Mouse (Mus musculus): ENCODE results near the gene 2810408A11Rik. TPM values are rescaled to one million over a fixed set of nuclear protein-coding genes. Genes with fewer than 3 reads are reported as not detected.
A peak's percentile ranks its signal among the peaks of the same experiment; 100 is the strongest.

The 2810408A11Rik gene
- polyA plus RNA-seq (2014; fragmentation: Nextera tagmentation; extraction: Ambion mirVana): 4.5 and 5.1 TPM in 2 replicates

GRCm38 (mm10) chr11:69900471-69901405, at the start of gene 2810408A11Rik, which contains the start of gene Neurl4:
Gene 2810408A11Rik, minus strand, starts transcription at chr11:69900987.
Gene Neurl4, plus strand, starts transcription at chr11:69901072.
- no peaks in the 10 kb centered on the region for H3K9me3 ChIP-seq (ENCODE audit: control insufficient read depth, low read length)
- H3K4me1 ChIP-seq (ENCODE audit: control insufficient read depth in 2 of 2, insufficient read depth in 2 of 2, low read length in 2 of 2): peaks cover 14 to 27% of the 10 kb centered on the region in 2 experiments
- peak within 1 kb of the TSS; percentile 99 for H3K4me2 ChIP-seq (ENCODE audit: low read length)
- H3K9ac ChIP-seq (ENCODE audit: low read length): peak within 1 kb of the TSS; percentile 94
- peak within 1 kb of the TSS; percentile 71 to 85 for H3K4me3 ChIP-seq (ENCODE audit: control insufficient read depth in 1 of 2, insufficient read depth in 1 of 2, low read depth in 1 of 2, low read length in 2 of 2)
- peak within 1 kb of the TSS; percentile 94 to 99 for H3K27ac ChIP-seq (replicated peaks in 1 of 2; ENCODE audit: control insufficient read depth in 1 of 2, insufficient read depth in 1 of 2, low read depth in 2 of 2, low read length in 2 of 2)
- H3K27me3 ChIP-seq (ENCODE audit: control insufficient read depth, insufficient read depth, low read length): no peaks in the 10 kb centered on the region
- peaks cover 29% of the 10 kb centered on the region for H3K36me3 ChIP-seq (ENCODE audit: control insufficient read depth, insufficient read depth, low read length)
- ATAC-seq (ENCODE audit: insufficient number of reproducible peaks, insufficient read depth, low FRiP score, low read depth): peak; percentile 86
- under 1% methylated on average over 38 of the region's 38 CpGs for WGBS

- H3K27ac ChIP-seq (replicated peaks in 1 of 2; ENCODE audit: control insufficient read depth in 1 of 2, insufficient read depth in 1 of 2, low read depth in 2 of 2, low read length in 2 of 2): peak overlapping the region; percentile 73 to 96
- peak overlapping the region; percentile 63 to 73 for H3K4me3 ChIP-seq (ENCODE audit: control insufficient read depth in 1 of 2, insufficient read depth in 1 of 2, low read depth in 1 of 2, low read length in 2 of 2)
- no peaks in the 10 kb centered on the region for H3K9me3 ChIP-seq (ENCODE audit: control insufficient read depth, low read length)
- WGBS: under 1% methylated on average over 14 of the region's 14 CpGs
- ATAC-seq (ENCODE audit: insufficient number of reproducible peaks, insufficient read depth, low FRiP score, low read depth): no peak
- peak overlapping the region; percentile 83 for H3K4me2 ChIP-seq (ENCODE audit: low read length)
- H3K4me1 ChIP-seq (ENCODE audit: control insufficient read depth in 2 of 2, insufficient read depth in 2 of 2, low read length in 2 of 2): peaks cover 9 to 20% of the 10 kb centered on the region in 2 experiments
- no peaks in the 10 kb centered on the region; the same call in 1 of the 2 replicates for H3K27me3 ChIP-seq (ENCODE audit: control insufficient read depth, insufficient read depth, low read length)
- H3K36me3 ChIP-seq (ENCODE audit: control insufficient read depth, insufficient read depth, low read length): peaks cover 28% of the 10 kb centered on the region
- H3K9ac ChIP-seq (ENCODE audit: low read length): peak overlapping the region; percentile 75
These were observed 48.0 kb upstream of the 2810408A11Rik start for GRCm38 (mm10) chr11:69948763-69949150.

GRCm38 (mm10) chr11:69948066-69948762, 47.4 kb upstream of the 2810408A11Rik start, which contains the start of gene Slc2a4:
Gene Slc2a4, minus strand, starts transcription at chr11:69948188.
- H3K4me3 ChIP-seq (ENCODE audit: control insufficient read depth in 1 of 2, insufficient read depth in 1 of 2, low read depth in 1 of 2, low read length in 2 of 2): peak within 1 kb of the TSS; percentile 63 to 73
- under 1% methylated on average over 34 of the region's 34 CpGs for WGBS
- no peaks in the 10 kb centered on the region; the same call in 1 of the 2 replicates for H3K27me3 ChIP-seq (ENCODE audit: control insufficient read depth, insufficient read depth, low read length)
- peak; percentile 92 for ATAC-seq (ENCODE audit: insufficient number of reproducible peaks, insufficient read depth, low FRiP score, low read depth)
- H3K9ac ChIP-seq (ENCODE audit: low read length): peak within 1 kb of the TSS; percentile 75
- peaks cover 9 to 15% of the 10 kb centered on the region in 2 experiments for H3K4me1 ChIP-seq (ENCODE audit: control insufficient read depth in 2 of 2, insufficient read depth in 2 of 2, low read length in 2 of 2)
- H3K4me2 ChIP-seq (ENCODE audit: low read length): peak within 1 kb of the TSS; percentile 83
- no peaks in the 10 kb centered on the region for H3K9me3 ChIP-seq (ENCODE audit: control insufficient read depth, low read length)
- peaks cover 33% of the 10 kb centered on the region for H3K36me3 ChIP-seq (ENCODE audit: control insufficient read depth, insufficient read depth, low read length)
- H3K27ac ChIP-seq (replicated peaks in 1 of 2; ENCODE audit: control insufficient read depth in 1 of 2, insufficient read depth in 1 of 2, low read depth in 2 of 2, low read length in 2 of 2): peak within 1 kb of the TSS; percentile 96 to 99

GRCm38 (mm10) chr11:69947337-69948065, 46.7 kb upstream of the 2810408A11Rik start:
- H3K9ac ChIP-seq (ENCODE audit: low read length): peak overlapping the region; percentile 75
- peaks cover 9 to 13% of the 10 kb centered on the region in 2 experiments for H3K4me1 ChIP-seq (ENCODE audit: control insufficient read depth in 2 of 2, insufficient read depth in 2 of 2, low read length in 2 of 2)
- no peaks in the 10 kb centered on the region for H3K9me3 ChIP-seq (ENCODE audit: control insufficient read depth, low read length)
- H3K4me3 ChIP-seq (ENCODE audit: control insufficient read depth in 1 of 2, insufficient read depth in 1 of 2, low read depth in 1 of 2, low read length in 2 of 2): peak overlapping the region; percentile 63 to 73
- H3K27me3 ChIP-seq (ENCODE audit: control insufficient read depth, insufficient read depth, low read length): no peaks in the 10 kb centered on the region; the same call in 1 of the 2 replicates
- H3K36me3 ChIP-seq (ENCODE audit: control insufficient read depth, insufficient read depth, low read length): peaks cover 40% of the 10 kb centered on the region
- H3K4me2 ChIP-seq (ENCODE audit: low read length): peak overlapping the region; percentile 83
- peak overlapping the region; percentile 96 to 99 for H3K27ac ChIP-seq (replicated peaks in 1 of 2; ENCODE audit: control insufficient read depth in 1 of 2, insufficient read depth in 1 of 2, low read depth in 2 of 2, low read length in 2 of 2)
- ATAC-seq (ENCODE audit: insufficient number of reproducible peaks, insufficient read depth, low FRiP score, low read depth): peak; percentile 64
- 2% methylated on average over 29 of the region's 29 CpGs for WGBS

GRCm38 (mm10) chr11:69945997-69946891, 45.5 kb upstream of the 2810408A11Rik start:
- Histone ChIP-seq H3K4me2 (ENCODE audit: low read length) (peak overlapping the region; percentile 83), H3K9me3 (ENCODE audit: control insufficient read depth, low read length) (no peaks in the 10 kb centered on the region), H3K27me3 (ENCODE audit: control insufficient read depth, insufficient read depth, low read length) (no peaks in the 10 kb centered on the region), H3K4me3 (ENCODE audit: control insufficient read depth in 1 of 2, insufficient read depth in 1 of 2, low read depth in 1 of 2, low read length in 2 of 2) (peak overlapping the region; percentile 63 to 73; a peak in 2 of 4 replicates), H3K27ac (replicated peaks in 1 of 2; ENCODE audit: control insufficient read depth in 1 of 2, insufficient read depth in 1 of 2, low read depth in 2 of 2, low read length in 2 of 2) (peak overlapping the region; percentile 96 to 99), H3K9ac (ENCODE audit: low read length) (peak overlapping the region; percentile 75), H3K36me3 (ENCODE audit: control insufficient read depth, insufficient read depth, low read length) (peaks cover 45% of the 10 kb centered on the region), H3K4me1 (ENCODE audit: control insufficient read depth in 2 of 2, insufficient read depth in 2 of 2, low read length in 2 of 2) (peaks cover 9 to 13% of the 10 kb centered on the region in 2 experiments)
- WGBS: 82% methylated on average over 18 of the region's 18 CpGs
- no peak for ATAC-seq (ENCODE audit: insufficient number of reproducible peaks, insufficient read depth, low FRiP score, low read depth)

DNA sequence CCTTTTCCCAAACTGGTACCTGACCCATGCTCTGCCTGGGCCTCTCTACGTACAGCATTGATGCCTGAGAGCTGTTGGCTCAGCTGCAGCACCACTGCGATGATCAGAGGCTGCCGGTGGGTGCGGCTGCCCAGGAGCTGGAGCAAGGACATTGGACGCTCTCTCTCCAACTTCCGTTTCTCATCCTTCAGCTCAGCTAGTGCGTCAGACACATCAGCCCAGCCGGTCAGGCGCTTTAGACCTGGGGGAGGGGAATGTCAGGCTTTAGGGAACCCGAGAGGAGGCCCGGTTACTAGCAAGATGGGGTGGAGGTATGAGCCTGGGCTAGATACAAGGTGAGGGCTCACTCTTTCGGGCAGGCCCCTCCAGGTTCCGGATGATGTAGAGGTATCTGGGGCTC, 44.4 kb upstream of the 2810408A11Rik start:
- ATAC-seq (ENCODE audit: insufficient number of reproducible peaks, insufficient read depth, low FRiP score, low read depth): no peak
- Histone ChIP-seq H3K9ac (ENCODE audit: low read length) (no peak overlapping the region), H3K4me2 (ENCODE audit: low read length) (no peak overlapping the region), H3K9me3 (ENCODE audit: control insufficient read depth, low read length) (no peaks in the 10 kb centered on the region), H3K36me3 (ENCODE audit: control insufficient read depth, insufficient read depth, low read length) (peaks cover 45% of the 10 kb centered on the region), H3K4me1 (ENCODE audit: control insufficient read depth in 2 of 2, insufficient read depth in 2 of 2, low read length in 2 of 2) (peaks cover 9 to 13% of the 10 kb centered on the region in 2 experiments), H3K27me3 (ENCODE audit: control insufficient read depth, insufficient read depth, low read length) (no peaks in the 10 kb centered on the region), H3K27ac (replicated peaks in 1 of 2; ENCODE audit: control insufficient read depth in 1 of 2, insufficient read depth in 1 of 2, low read depth in 2 of 2, low read length in 2 of 2) (no peak overlapping the region), H3K4me3 (ENCODE audit: control insufficient read depth in 1 of 2, insufficient read depth in 1 of 2, low read depth in 1 of 2, low read length in 2 of 2) (no peak overlapping the region)
- 74% methylated on average over 13 of the region's 13 CpGs for WGBS

Data from heart, embryonic 14.5 days (tissue).